Mouse (Mus musculus): ENCODE results near the gene Mei1.
"Not testable (repeated sequence)": the region's sequence is repeated elsewhere in the genome, so short reads cannot be mapped to it uniquely, and the experiment has no call there.

The Mei1 gene

GRCm38 (mm10) chr15:82085606-82086005 lies 15.8 kb downstream of the Mei1 start:
- DNase-seq (ENCODE audit: low spot score) = no peak

GRCm38 (mm10) chr15:82086131-82086530 lies 16.3 kb downstream of the Mei1 start:
- DNase-seq (ENCODE audit: low spot score) = no peak

GRCm38 (mm10) chr15:82087266-82087665 lies 17.5 kb downstream of the Mei1 start:
- no peak for DNase-seq (ENCODE audit: low spot score)

- no peak for DNase-seq (ENCODE audit: low spot score)
Measured at GRCm38 (mm10) chr15:82091061-82091460, 21.3 kb downstream of the Mei1 start.

- DNase-seq (ENCODE audit: low spot score) = peak; percentile 6
Measured at GRCm38 (mm10) chr15:82106953-82107555, 37.3 kb downstream of the Mei1 start.

- no peak for DNase-seq (ENCODE audit: low spot score)
Measured at GRCm38 (mm10) chr15:82120544-82120943, 50.7 kb downstream of the Mei1 start.

- not testable (repeated sequence) for DNase-seq (ENCODE audit: low spot score)
Measured at GRCm38 (mm10) chr15:82126690-82127089, 56.9 kb downstream of the Mei1 start.

GRCm38 (mm10) chr15:82127426-82128374 lies 57.9 kb downstream of the Mei1 start, which contains the start of gene Ccdc134:
Gene Ccdc134 (plus strand): TSS chr15:82127922.
- peak; percentile 94 for DNase-seq (ENCODE audit: low spot score)

GRCm38 (mm10) chr15:82128398-82128797 lies 58.6 kb downstream of the Mei1 start:
- DNase-seq (ENCODE audit: low spot score) = no peak

- no peak for DNase-seq (ENCODE audit: low spot score)
Measured at GRCm38 (mm10) chr15:82130599-82130998, 60.8 kb downstream of the Mei1 start.

GRCm38 (mm10) chr15:82135372-82135771 lies 65.6 kb downstream of the Mei1 start:
- no peak for DNase-seq (ENCODE audit: low spot score)

- DNase-seq (ENCODE audit: low spot score) = no peak
Measured at GRCm38 (mm10) chr15:82138565-82138964, 68.8 kb downstream of the Mei1 start.

- no peak for DNase-seq (ENCODE audit: low spot score)
Measured at GRCm38 (mm10) chr15:82139196-82139595, 69.4 kb downstream of the Mei1 start.

GRCm38 (mm10) chr15:82140355-82140754 lies 70.6 kb downstream of the Mei1 start:
- DNase-seq (ENCODE audit: low spot score) = peak; percentile 60

- peak; percentile 61 for DNase-seq (ENCODE audit: low spot score)
Measured at GRCm38 (mm10) chr15:82144157-82144556, 74.4 kb downstream of the Mei1 start.

- no peak for DNase-seq (ENCODE audit: low spot score)
Measured at GRCm38 (mm10) chr15:82145408-82145807, 75.6 kb downstream of the Mei1 start.

GRCm38 (mm10) chr15:82145851-82146769 lies 76.3 kb downstream of the Mei1 start:
- no peak for DNase-seq (ENCODE audit: low spot score)

GRCm38 (mm10) chr15:82146770-82147610 lies 77.2 kb downstream of the Mei1 start, which contains the start of gene Srebf2:
Gene Srebf2 (plus strand): TSS chr15:82147181.
- DNase-seq (ENCODE audit: low spot score) = peak; percentile 100

- peak; percentile 61 for DNase-seq (ENCODE audit: low spot score)
Measured at GRCm38 (mm10) chr15:82147611-82148111, 77.9 kb downstream of the Mei1 start.

GRCm38 (mm10) chr15:82148510-82148911 lies 78.7 kb downstream of the Mei1 start:
- DNase-seq (ENCODE audit: low spot score) = peak; percentile 50

GRCm38 (mm10) chr15:82150042-82150441 lies 80.2 kb downstream of the Mei1 start:
- no peak for DNase-seq (ENCODE audit: low spot score)
